Comparison of ENCODE assay signal across 25 mouse cellular contexts in genomic region chr10:68141567-68141966, GRCm38 (mm10).
DNase-seq lines count a peak whose midpoint lies in the region; ATAC-seq and TF ChIP-seq lines count a peak whose summit lies in the region.
"Had no signal": no experiment of that assay in that cellular context is flagged by ENCODE, and none has a peak within 500 bp of the region (broad histone marks: within the 10 kb centered on the region; RNA-seq: fewer than 3 reads in every experiment).

No protein-coding gene starts in this region.

- H3K27ac ChIP-seq in embryonic facial prominence, embryonic 13.5 days: peak overlapping the region; percentile 12; the same call in 1 of the 2 replicates
- no peak overlapping the region for H3K27ac ChIP-seq in embryonic facial prominence, embryonic 10.5 days (replicated peaks)
- 0 out of 2 replicates have a peak overlapping the region, but pooled peaks have one; percentile 7 for H3K27ac ChIP-seq in lung, embryonic 15.5 days
- peak overlapping the region; percentile 82 for H3K27ac ChIP-seq in embryonic fibroblast, embryonic 13.5 days (ENCODE audit: insufficient read depth, low read length)
- H3K27ac ChIP-seq: embryonic facial prominence, embryonic 12.5 days; embryonic facial prominence, embryonic 15.5 days; forebrain, embryonic 13.5 days; forebrain, embryonic 15.5 days had no signal

- H3K9ac ChIP-seq in embryonic facial prominence, embryonic 13.5 days: no peak overlapping the region
- no peak overlapping the region for H3K9ac ChIP-seq in lung, embryonic 15.5 days
- H3K9ac ChIP-seq: embryonic facial prominence, embryonic 12.5 days; embryonic facial prominence, embryonic 15.5 days; forebrain, embryonic 13.5 days; forebrain, embryonic 15.5 days; forebrain, postnatal 0 days had no signal

- 92% methylated on average over 7 of the region's 7 CpGs for WGBS in embryonic facial prominence, embryonic 13.5 days
- 91% methylated on average over 7 of the region's 7 CpGs for WGBS in embryonic facial prominence, embryonic 10.5 days
- 76% methylated on average over 7 of the region's 7 CpGs for WGBS in lung, embryonic 15.5 days

- no peak for DNase-seq in embryonic facial prominence, embryonic 10.5 days (ENCODE audit: low spot score)
- DNase-seq in lung, postnatal 14 days: no peak
- no peak for DNase-seq in adrenal gland, adult (ENCODE audit: inconsistent age in 2 of 2, low spot score in 1 of 2)
- DNase-seq: adrenal gland, adult 8-10 months; adrenal gland, postnatal 14 days; adrenal gland, postnatal 36 days; B cell, adult 2 months; cerebellum, adult 11 months; cerebellum, adult 18-20 months; cerebellum, adult 8-10 months; cerebellum, adult 9-11 months; cerebellum, postnatal 14 days; cerebellum, postnatal 36 days; embryo, embryonic 11 days; forebrain, postnatal 0 days had no signal

- ATAC-seq in embryonic facial prominence, embryonic 13.5 days (ENCODE audit: insufficient number of reproducible peaks, insufficient read depth, low FRiP score, low TSS enrichment, low read depth): no peak
- no peak for ATAC-seq in lung, embryonic 15.5 days (ENCODE audit: borderline replicate concordance, extremely low read depth, low FRiP score, low TSS enrichment)
- ATAC-seq: CD4-positive, CD25-positive, alpha-beta regulatory T cell, adult 4 months; forebrain, embryonic 13.5 days; forebrain, embryonic 15.5 days; forebrain, postnatal 0 days had no signal

- H3K4me3 ChIP-seq in embryonic facial prominence, embryonic 13.5 days: no peak overlapping the region
- H3K4me3 ChIP-seq in embryonic facial prominence, embryonic 10.5 days: no peak overlapping the region
- no peak overlapping the region for H3K4me3 ChIP-seq in lung, embryonic 15.5 days
- no peak overlapping the region for H3K4me3 ChIP-seq in embryonic fibroblast, embryonic 13.5 days (ENCODE audit: insufficient read depth, low read length)
- H3K4me3 ChIP-seq: embryonic facial prominence, embryonic 12.5 days; embryonic facial prominence, embryonic 15.5 days; forebrain, embryonic 13.5 days; forebrain, embryonic 15.5 days had no signal

- no peak overlapping the region for H3K4me2 ChIP-seq in embryonic facial prominence, embryonic 13.5 days
- no peak overlapping the region for H3K4me2 ChIP-seq in lung, embryonic 15.5 days
- H3K4me2 ChIP-seq: embryonic facial prominence, embryonic 12.5 days; embryonic facial prominence, embryonic 15.5 days; forebrain, embryonic 13.5 days; forebrain, embryonic 15.5 days had no signal

- no peaks in the 10 kb centered on the region for H3K9me3 ChIP-seq in embryonic facial prominence, embryonic 13.5 days
- H3K9me3 ChIP-seq in embryonic facial prominence, embryonic 10.5 days: no peaks in the 10 kb centered on the region
- H3K9me3 ChIP-seq in lung, embryonic 15.5 days: no peaks in the 10 kb centered on the region
- H3K9me3 ChIP-seq: embryonic facial prominence, embryonic 12.5 days; embryonic facial prominence, embryonic 15.5 days had no signal

- H3K27me3 ChIP-seq in embryonic facial prominence, embryonic 13.5 days: no peaks in the 10 kb centered on the region
- no peaks in the 10 kb centered on the region for H3K27me3 ChIP-seq in embryonic facial prominence, embryonic 10.5 days (replicated peaks; ENCODE audit: low read depth, poor library complexity, severe bottlenecking)
- H3K27me3 ChIP-seq in lung, embryonic 15.5 days: no peaks in the 10 kb centered on the region
- H3K27me3 ChIP-seq: CH12.LX; embryonic facial prominence, embryonic 12.5 days; embryonic facial prominence, embryonic 15.5 days; forebrain, embryonic 13.5 days; forebrain, embryonic 15.5 days had no signal

- H3K4me1 ChIP-seq in embryonic facial prominence, embryonic 13.5 days: peaks cover 40% of the 10 kb centered on the region
- H3K4me1 ChIP-seq in embryonic facial prominence, embryonic 10.5 days: peaks cover 25% of the 10 kb centered on the region
- peaks cover 30% of the 10 kb centered on the region for H3K4me1 ChIP-seq in lung, embryonic 15.5 days
- peaks cover 25% of the 10 kb centered on the region for H3K4me1 ChIP-seq in embryonic fibroblast, embryonic 13.5 days (ENCODE audit: control insufficient read depth, insufficient read depth, low read length)

- TF ChIP-seq CTCF in embryonic fibroblast, embryonic 13.5 days (IDR thresholded peaks at IDR 0.05; ENCODE audit: borderline replicate concordance, insufficient read depth, low read length): no peak

- TF ChIP-seq POLR2A in embryonic fibroblast, embryonic 13.5 days (IDR thresholded peaks at IDR 0.05; ENCODE audit: low read depth, low read length): no peak

- H3K36me3 ChIP-seq in embryonic facial prominence, embryonic 13.5 days: peaks cover 6% of the 10 kb centered on the region; the same call in 1 of the 2 replicates
- no peaks in the 10 kb centered on the region; the same call in 1 of the 2 replicates for H3K36me3 ChIP-seq in embryonic facial prominence, embryonic 10.5 days (replicated peaks)
- H3K36me3 ChIP-seq in lung, embryonic 15.5 days: no peaks in the 10 kb centered on the region
- H3K36me3 ChIP-seq: forebrain, embryonic 15.5 days; G1E had no signal
